Mouse (Mus musculus) lung, embryonic 15.5 days (tissue): ENCODE data around the gene Tmem229a. TPM values are rescaled to one million over a fixed set of nuclear protein-coding genes. Genes with fewer than 3 reads are reported as not detected.

Source experiments
- ATAC-seq: fragments of 200-750 bp; cut with Nextera tagmentation; 2 replicates; pipeline ENCODE4 v1.8.0; 2017; ENCODE audit warnings: moderate number of reproducible peaks, borderline replicate concordance; ENCODE audit not compliant: low FRiP score, low TSS enrichment; ENCODE audit errors: extremely low read depth
- H3K27ac ChIP-seq: fragments of 300-500 bp; sonication (generic); 2 replicates; pipeline ENCODE4 v1.5.1; 2015; ENCODE audit warnings: moderate library complexity, mild to moderate bottlenecking, inconsistent platforms
- H3K27me3 ChIP-seq: fragments of 300-500 bp; sonication (generic); 2 replicates; pipeline ENCODE4 v1.6.1; 2015; ENCODE audit warnings: inconsistent platforms
- H3K36me3 ChIP-seq: fragments of 300-500 bp; sonication (generic); 2 replicates; pipeline ENCODE4 v1.6.1; 2015; ENCODE audit warnings: inconsistent platforms
- H3K4me1 ChIP-seq: fragments of 300-500 bp; sonication (generic); 2 replicates; pipeline ENCODE4 v1.6.1; 2015; ENCODE audit warnings: inconsistent platforms
- H3K4me2 ChIP-seq: fragments of 300-500 bp; sonication (generic); 2 replicates; pipeline ENCODE4 v1.6.1; 2015; ENCODE audit warnings: inconsistent platforms, mild to moderate bottlenecking, moderate library complexity
- H3K4me3 ChIP-seq: fragments of 300-500 bp; sonication (generic); 2 replicates; pipeline ENCODE4 v1.5.1; 2015; ENCODE audit warnings: mild to moderate bottlenecking, inconsistent platforms
- H3K9ac ChIP-seq: fragments of 300-500 bp; sonication (generic); 2 replicates; pipeline ENCODE4 v1.6.1; 2015; ENCODE audit warnings: inconsistent platforms
- H3K9me3 ChIP-seq: fragments of 300-500 bp; sonication (generic); 2 replicates; pipeline ENCODE4 v1.6.1; 2016; ENCODE audit warnings: inconsistent platforms
- WGBS: fragments of 180-500 bp; shearing (Covaris S2); methylation state at CpG from one replicate; pipeline ENCODE4 v1.1.7; 2015; 5-methylcytosine and 5-hydroxymethylcytosine counted together
- polyA plus RNA-seq: library from polyadenylated mRNA; unstranded; fragments of >200 nt; fragmentation: Nextera tagmentation; extraction: Ambion mirVana; gene quantifications from 2 replicates; pipeline ENCODE4 v1.2.1, GENCODE M21; 2015

Gene Tmem229a
- polyA plus RNA-seq, 1 experiment from 2014 or later: 0.12 TPM

- 76% methylated on average over 5 of the region's 5 CpGs for WGBS
- peaks cover 13% of the 10 kb centered on the region; the same call in 1 of the 2 replicates for H3K4me1 ChIP-seq
- H3K36me3 ChIP-seq: no peaks in the 10 kb centered on the region
- H3K9me3 ChIP-seq: no peaks in the 10 kb centered on the region
- no peak for ATAC-seq
- no peak overlapping the region for H3K4me3 ChIP-seq
- no peak overlapping the region for H3K27ac ChIP-seq
- peaks cover 29% of the 10 kb centered on the region for H3K27me3 ChIP-seq
- no peak overlapping the region for H3K9ac ChIP-seq
- no peak overlapping the region for H3K4me2 ChIP-seq
These were observed 3.8 kb downstream of the Tmem229a start for GRCm38 (mm10) chr6:24952341-24952740.

DNA sequence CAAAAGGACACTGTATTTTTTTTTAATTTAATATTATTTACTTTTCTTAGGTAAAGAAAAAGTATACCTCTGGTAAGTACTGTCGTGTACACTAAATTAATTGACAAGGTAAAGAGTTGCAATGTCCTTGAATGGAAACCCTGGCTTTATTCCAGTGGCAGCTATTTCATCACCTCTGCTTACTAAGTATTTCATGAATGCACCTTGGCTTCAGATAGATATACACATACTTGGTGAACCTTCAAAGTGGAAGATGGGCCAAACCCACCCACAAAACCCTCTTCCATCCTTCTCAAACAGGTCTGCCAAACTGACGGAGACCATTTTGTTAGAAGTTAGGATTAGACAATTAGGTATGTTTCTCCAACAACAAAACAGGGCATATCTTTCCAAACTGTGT lies 5.4 kb downstream of the Tmem229a start:
- Histone ChIP-seq H3K4me1 (0 out of 2 replicates have a peak, but pooled peaks cover 7% of the 10 kb centered on the region), H3K9me3 (no peaks in the 10 kb centered on the region)
- 80% methylated on average over 2 of the region's 2 CpGs for WGBS

GRCm38 (mm10) chr6:24925076-24925785 lies 30.9 kb downstream of the Tmem229a start:
- no peak overlapping the region for H3K27ac ChIP-seq
- WGBS: 79% methylated on average over 11 of the region's 11 CpGs
- H3K9ac ChIP-seq: no peak overlapping the region

More for the DNA sequence above, 5.4 kb downstream of the Tmem229a start:
- no peak for ATAC-seq
- H3K27ac ChIP-seq: no peak overlapping the region
- no peak overlapping the region for H3K4me3 ChIP-seq
- H3K9ac ChIP-seq: no peak overlapping the region
- H3K4me2 ChIP-seq: no peak overlapping the region
- H3K36me3 ChIP-seq: no peaks in the 10 kb centered on the region
- H3K27me3 ChIP-seq: peaks cover 20% of the 10 kb centered on the region; the same call in 1 of the 2 replicates

DNA sequence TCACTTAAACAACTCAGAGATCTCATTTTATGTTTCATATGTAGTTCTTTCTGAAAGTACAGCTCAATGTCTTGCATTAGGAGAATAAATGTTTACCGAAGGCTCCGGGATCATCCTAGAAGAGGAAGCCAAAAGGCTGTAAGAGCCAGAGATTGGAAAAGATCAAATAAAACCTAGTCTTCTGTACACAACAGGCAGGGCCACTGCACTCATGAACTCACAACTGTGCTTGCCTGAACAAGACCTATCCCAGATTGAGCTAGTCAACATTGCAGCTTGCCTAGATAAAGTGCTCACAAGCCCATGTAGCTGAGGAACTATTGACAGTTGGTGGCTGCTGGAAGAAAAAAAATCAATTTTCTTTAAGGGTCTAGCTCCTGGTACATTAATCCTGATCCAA lies 42.5 kb downstream of the Tmem229a start:
- H3K4me2 ChIP-seq: no peak overlapping the region
- ATAC-seq: no peak
- H3K27ac ChIP-seq: no peak overlapping the region
- no peak overlapping the region for H3K9ac ChIP-seq
- no peak overlapping the region for H3K4me3 ChIP-seq
- H3K27me3 ChIP-seq: no peaks in the 10 kb centered on the region
- 78% methylated on average over 2 of the region's 2 CpGs for WGBS
- no peaks in the 10 kb centered on the region for H3K9me3 ChIP-seq
- no peaks in the 10 kb centered on the region for H3K36me3 ChIP-seq
- H3K4me1 ChIP-seq: no peaks in the 10 kb centered on the region

More at GRCm38 (mm10) chr6:24925076-24925785, 30.9 kb downstream of the Tmem229a start:
- H3K4me2 ChIP-seq: no peak overlapping the region
- no peak overlapping the region for H3K4me3 ChIP-seq
- no peaks in the 10 kb centered on the region for H3K27me3 ChIP-seq
- H3K9me3 ChIP-seq: no peaks in the 10 kb centered on the region
- no peaks in the 10 kb centered on the region for H3K4me1 ChIP-seq
- H3K36me3 ChIP-seq: no peaks in the 10 kb centered on the region
- ATAC-seq: no peak

DNA sequence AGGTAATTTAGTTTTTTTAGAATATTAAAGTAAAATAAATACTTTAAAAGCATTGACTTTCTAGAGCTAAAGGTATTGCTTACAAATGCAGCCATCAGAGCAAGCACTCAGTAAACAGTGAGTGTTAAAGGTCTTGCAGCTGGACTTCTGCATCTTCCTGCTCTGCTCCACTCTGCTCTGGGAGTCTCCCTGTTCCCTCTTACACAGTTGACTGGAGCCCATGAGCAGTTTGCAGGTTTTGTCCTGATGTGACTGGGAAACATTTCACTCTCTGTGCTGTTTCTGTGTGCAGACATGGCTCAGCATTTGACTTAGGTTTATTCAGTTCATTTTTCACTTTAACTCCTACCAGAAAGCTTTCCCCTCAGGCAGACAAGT lies 45.4 kb downstream of the Tmem229a start:
- no peak overlapping the region for H3K4me3 ChIP-seq
- no peaks in the 10 kb centered on the region for H3K9me3 ChIP-seq
- no peak overlapping the region for H3K9ac ChIP-seq
- no peak overlapping the region for H3K27ac ChIP-seq
- no peaks in the 10 kb centered on the region for H3K4me1 ChIP-seq
- no peaks in the 10 kb centered on the region for H3K27me3 ChIP-seq
- H3K36me3 ChIP-seq: no peaks in the 10 kb centered on the region
- no peak overlapping the region for H3K4me2 ChIP-seq
- no peak for ATAC-seq

- Histone ChIP-seq H3K36me3 (no peaks in the 10 kb centered on the region), H3K4me2 (no peak overlapping the region), H3K4me1 (no peaks in the 10 kb centered on the region), H3K9me3 (no peaks in the 10 kb centered on the region), H3K9ac (no peak overlapping the region), H3K4me3 (no peak overlapping the region), H3K27me3 (no peaks in the 10 kb centered on the region), H3K27ac (no peak overlapping the region)
- no peak for ATAC-seq
- 47% methylated on average over 2 of the region's 2 CpGs for WGBS
These were observed 45.9 kb downstream of the Tmem229a start for GRCm38 (mm10) chr6:24910016-24910727.

DNA sequence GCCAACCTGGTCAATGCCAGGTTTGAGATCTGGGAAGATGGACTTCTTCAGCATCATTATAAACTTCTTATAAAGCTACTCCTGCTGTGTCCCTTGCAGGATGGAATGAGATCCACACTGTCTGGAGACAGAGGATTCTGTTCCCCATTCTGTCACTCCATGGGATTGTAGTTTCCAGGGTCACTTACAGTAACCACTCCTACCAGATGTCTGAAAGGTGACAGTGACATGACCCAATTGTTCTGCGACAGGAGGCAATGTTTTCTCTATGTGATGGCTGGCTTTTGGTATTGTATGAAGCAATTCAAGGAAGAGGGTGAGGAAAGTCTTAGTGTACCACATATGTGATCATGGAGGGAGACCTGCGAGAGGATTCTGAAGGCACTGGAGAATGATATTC lies 48.3 kb downstream of the Tmem229a start:
- Histone ChIP-seq H3K27me3 (no peaks in the 10 kb centered on the region), H3K9ac (no peak overlapping the region), H3K36me3 (no peaks in the 10 kb centered on the region), H3K4me2 (no peak overlapping the region), H3K27ac (no peak overlapping the region), H3K4me3 (no peak overlapping the region), H3K4me1 (no peaks in the 10 kb centered on the region), H3K9me3 (no peaks in the 10 kb centered on the region)
- 52% methylated on average over 2 of the region's 2 CpGs for WGBS
- ATAC-seq: no peak

DNA sequence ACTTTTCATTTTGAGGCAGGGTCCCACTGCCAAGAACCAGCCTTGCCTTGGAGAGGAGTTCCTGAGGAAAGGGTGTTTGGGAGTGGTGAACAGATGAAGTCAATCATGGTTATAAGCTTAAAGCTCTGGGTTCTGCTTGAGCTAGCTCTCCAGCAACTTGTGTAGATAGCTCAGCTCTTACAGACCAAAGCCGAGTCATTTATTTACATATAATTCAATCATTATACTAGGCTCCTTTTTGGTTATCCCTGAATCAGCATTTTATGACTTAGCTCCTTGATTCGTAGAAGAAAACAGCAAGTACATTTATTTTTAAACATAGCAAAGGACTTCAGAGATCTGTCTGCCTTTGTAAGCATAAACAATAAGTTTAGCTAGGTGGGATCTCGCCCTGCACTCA lies 51.0 kb downstream of the Tmem229a start:
- H3K4me1 ChIP-seq: no peaks in the 10 kb centered on the region
- no peak overlapping the region for H3K4me3 ChIP-seq
- H3K27ac ChIP-seq: no peak overlapping the region
- WGBS: 69% methylated on average over 3 of the region's 3 CpGs
- H3K9me3 ChIP-seq: no peaks in the 10 kb centered on the region
- no peak for ATAC-seq
- no peak overlapping the region for H3K9ac ChIP-seq
- H3K4me2 ChIP-seq: no peak overlapping the region
- no peaks in the 10 kb centered on the region for H3K27me3 ChIP-seq
- H3K36me3 ChIP-seq: no peaks in the 10 kb centered on the region

Other genes starting within 250 kb of the Tmem229a start
- gene Hyal6, start 223.1 kb downstream of the Tmem229a start, polyA plus RNA-seq: not detected in 2 replicates
- not detected in 2 replicates for gene Hyal4, start 208.0 kb downstream of the Tmem229a start, polyA plus RNA-seq
- not detected in 2 replicates for gene Spam1, start 165.1 kb downstream of the Tmem229a start, polyA plus RNA-seq
- 0.10 TPM in 1 of 2 replicates, not detected in the other for gene Hyal5, start 98.3 kb downstream of the Tmem229a start, polyA plus RNA-seq